Mouse (Mus musculus) cerebellum, adult 11 months (tissue): ENCODE data around the gene Olfr686.

Source experiments
- DNase-seq: peaks from one replicate; pipeline ENCODE4 v3.0.0; 2022

Gene Olfr686

GRCm38 (mm10) chr7:105207385-105207784 is at the start of gene Olfr686:
TSS of gene Olfr686 (minus strand) at chr7:105207485.
- DNase-seq = no peak

- DNase-seq = no peak
These were observed 49.4 kb upstream of the Olfr686 start for GRCm38 (mm10) chr7:105256656-105257055.

- no peak for DNase-seq
These were observed 40.9 kb upstream of the Olfr686 start for GRCm38 (mm10) chr7:105248197-105248596.

GRCm38 (mm10) chr7:105247671-105248070 is 40.4 kb upstream of the Olfr686 start:
- no peak for DNase-seq

- no peak for DNase-seq
These were observed 22.1 kb upstream of the Olfr686 start for GRCm38 (mm10) chr7:105229386-105229785.

- DNase-seq = no peak
These were observed 20.9 kb upstream of the Olfr686 start for GRCm38 (mm10) chr7:105228138-105228537.

- no peak for DNase-seq
These were observed 19.4 kb upstream of the Olfr686 start for GRCm38 (mm10) chr7:105226703-105227102.

- DNase-seq = no peak
These were observed 18.8 kb upstream of the Olfr686 start for GRCm38 (mm10) chr7:105226072-105226471.

GRCm38 (mm10) chr7:105218281-105218680 is 11.0 kb upstream of the Olfr686 start:
- no peak for DNase-seq

GRCm38 (mm10) chr7:105214761-105215160 is 7.5 kb upstream of the Olfr686 start:
- no peak for DNase-seq

- no peak for DNase-seq
These were observed 21.4 kb downstream of the Olfr686 start, which contains the start of gene Olfr685 for GRCm38 (mm10) chr7:105185912-105186311. TSS of gene Olfr685 (minus strand) at chr7:105186012.

- DNase-seq = no peak
These were observed 36.5 kb downstream of the Olfr686 start for GRCm38 (mm10) chr7:105170773-105171172.

- no peak for DNase-seq
These were observed 43.7 kb downstream of the Olfr686 start, which contains the start of gene Olfr684 for GRCm38 (mm10) chr7:105163553-105163952. TSS of gene Olfr684 (minus strand) at chr7:105163653.
